Mouse (Mus musculus): ENCODE results near the gene Skint8. TPM values are rescaled to one million over a fixed set of nuclear protein-coding genes. Genes with fewer than 3 reads are reported as not detected.
"Not testable (repeated sequence)": the region's sequence is repeated elsewhere in the genome, so short reads cannot be mapped to it uniquely, and the experiment has no call there.

Gene Skint8
- polyA plus RNA-seq (2015; fragmentation: Nextera tagmentation; extraction: Ambion mirVana): not detected in 2 replicates

DNA sequence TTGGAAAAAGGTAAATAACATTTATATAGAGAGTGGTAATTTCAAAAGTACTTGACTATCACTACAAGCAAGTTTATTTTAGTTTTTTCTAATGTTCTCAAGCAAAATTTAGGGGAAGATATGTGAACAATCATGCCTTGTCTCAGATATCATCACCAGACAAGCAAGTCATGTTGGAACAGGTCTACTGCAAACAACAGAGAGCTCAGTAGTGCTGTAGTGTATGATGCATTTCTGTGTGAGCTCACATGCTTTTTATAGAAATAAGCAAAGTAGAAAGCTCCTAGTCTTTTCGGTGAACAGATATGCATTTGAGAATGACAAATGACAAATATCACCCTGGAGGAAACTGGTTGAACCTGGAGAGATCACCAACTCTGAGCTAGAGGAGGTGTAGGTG is at the start of gene Skint8:
TSS of gene Skint8 (plus strand) at position 301 of the 400 bp plus-strand sequence.
- 95% methylated on average over 1 of the region's 1 CpGs for WGBS
- Histone ChIP-seq H3K36me3 (ENCODE audit: control insufficient read depth, insufficient read depth) (no peaks in the 10 kb centered on the region), H3K4me2 (ENCODE audit: low read length) (no peak within 1 kb of the TSS), H3K27ac (ENCODE audit: low read length) (no peak within 1 kb of the TSS), H3K9ac (replicated peaks; ENCODE audit: low read depth, low read length) (no peak within 1 kb of the TSS), H3K4me1 (replicated peaks; ENCODE audit: control insufficient read depth, insufficient read depth, low read length) (no peaks in the 10 kb centered on the region), H3K9me3 (ENCODE audit: control insufficient read depth, low read length) (no peaks in the 10 kb centered on the region), H3K27me3 (replicated peaks; ENCODE audit: control insufficient read depth, insufficient read depth, low read length) (no peaks in the 10 kb centered on the region), H3K4me3 (replicated peaks; ENCODE audit: low read length) (no peak within 1 kb of the TSS)
- ATAC-seq: no peak

DNA sequence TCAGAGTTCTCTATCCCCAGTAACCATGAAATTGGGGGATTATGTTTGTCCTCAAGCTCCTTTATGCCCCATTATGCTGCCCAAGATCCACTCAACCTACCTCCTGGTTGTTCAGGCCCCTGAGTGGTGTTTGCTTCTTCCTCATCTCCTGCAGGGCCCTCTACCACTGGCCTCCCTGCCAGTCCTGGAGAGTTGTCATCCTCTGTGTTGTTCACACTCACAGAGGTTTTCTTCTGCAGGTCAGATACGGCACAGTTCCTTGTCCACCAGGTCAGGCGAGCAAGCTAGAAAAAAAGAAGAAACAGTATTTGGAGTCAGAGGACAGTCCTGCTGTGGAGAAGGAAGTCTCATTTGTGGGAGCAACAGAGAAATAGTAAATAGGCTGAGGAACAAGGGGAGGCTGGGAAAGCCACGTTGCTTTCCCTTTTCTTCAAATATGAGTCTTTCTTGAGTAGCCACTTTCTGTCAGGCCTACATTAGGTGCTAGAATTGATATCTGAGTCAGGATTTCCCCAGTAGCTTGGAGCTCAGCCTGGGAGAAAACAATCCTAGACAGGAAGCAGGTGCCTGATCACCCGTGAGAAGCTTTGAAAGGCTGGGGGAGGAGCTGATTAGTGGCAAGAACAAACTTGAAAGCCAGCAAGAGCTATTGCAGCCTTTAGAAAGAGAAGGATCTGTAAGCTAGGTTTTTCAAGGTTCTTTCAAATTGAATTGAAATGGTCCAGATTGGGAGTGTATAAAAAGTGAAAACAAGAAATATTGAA is 38.9 kb upstream of the Skint8 start:
- Histone ChIP-seq H3K9me3 (ENCODE audit: control insufficient read depth, low read length) (no peaks in the 10 kb centered on the region), H3K4me2 (ENCODE audit: low read length) (no peak overlapping the region), H3K27me3 (replicated peaks; ENCODE audit: control insufficient read depth, insufficient read depth, low read length) (no peaks in the 10 kb centered on the region), H3K27ac (ENCODE audit: low read length) (no peak overlapping the region), H3K4me3 (replicated peaks; ENCODE audit: low read length) (no peak overlapping the region), H3K4me1 (replicated peaks; ENCODE audit: control insufficient read depth, insufficient read depth, low read length) (no peaks in the 10 kb centered on the region), H3K36me3 (ENCODE audit: control insufficient read depth, insufficient read depth) (no peaks in the 10 kb centered on the region), H3K9ac (replicated peaks; ENCODE audit: low read depth, low read length) (no peak overlapping the region)
- no peak for ATAC-seq
- 49% methylated on average over 4 of the region's 4 CpGs for WGBS

DNA sequence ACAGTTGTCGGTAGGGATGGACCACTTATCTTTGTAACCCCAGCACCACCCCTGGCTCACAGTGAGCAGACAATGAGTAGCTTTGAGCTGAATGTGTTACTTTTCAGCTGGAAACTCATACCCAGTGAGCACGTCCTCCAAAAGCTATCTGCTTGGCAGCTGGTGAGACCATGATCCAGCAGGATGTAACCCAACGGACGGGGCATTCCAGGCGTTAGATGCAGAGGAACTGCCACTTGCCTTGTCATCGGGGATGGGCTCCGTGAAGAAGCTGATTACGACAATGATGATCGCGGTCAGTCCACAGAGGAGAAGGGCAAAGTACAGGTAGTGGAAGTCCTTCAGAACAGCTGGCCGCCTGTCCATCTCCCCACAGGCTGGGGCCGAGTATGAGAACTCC is 35.6 kb upstream of the Skint8 start:
- no peaks in the 10 kb centered on the region for H3K36me3 ChIP-seq (ENCODE audit: control insufficient read depth, insufficient read depth)
- H3K4me1 ChIP-seq (replicated peaks; ENCODE audit: control insufficient read depth, insufficient read depth, low read length): no peaks in the 10 kb centered on the region
- H3K27me3 ChIP-seq (replicated peaks; ENCODE audit: control insufficient read depth, insufficient read depth, low read length): no peaks in the 10 kb centered on the region
- no peak overlapping the region for H3K4me2 ChIP-seq (ENCODE audit: low read length)
- no peaks in the 10 kb centered on the region for H3K9me3 ChIP-seq (ENCODE audit: control insufficient read depth, low read length)
- H3K9ac ChIP-seq (replicated peaks; ENCODE audit: low read depth, low read length): no peak overlapping the region
- no peak overlapping the region for H3K27ac ChIP-seq (ENCODE audit: low read length)
- H3K4me3 ChIP-seq (replicated peaks; ENCODE audit: low read length): no peak overlapping the region
- ATAC-seq: no peak
- WGBS: 92% methylated on average over 12 of the region's 12 CpGs

DNA sequence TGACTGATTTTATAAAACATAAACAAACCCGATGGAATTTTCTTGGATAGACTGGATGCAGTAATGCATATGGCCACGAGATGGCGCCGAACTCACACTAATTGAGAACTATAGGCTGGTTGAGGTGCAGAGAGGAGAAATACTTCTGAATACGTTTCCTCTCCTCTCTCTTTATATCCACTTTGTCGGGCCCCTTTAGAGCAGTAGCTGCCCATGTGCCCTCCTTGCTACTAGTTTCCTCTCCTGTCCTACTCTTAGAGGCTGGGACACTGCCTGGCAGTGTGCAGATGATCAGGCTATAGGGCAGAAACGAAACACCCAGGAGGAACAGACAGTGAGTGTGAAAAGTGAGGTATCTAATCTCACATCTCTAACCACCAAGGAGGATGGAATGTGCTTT is 33.2 kb upstream of the Skint8 start:
- 12% methylated on average over 7 of the region's 7 CpGs for WGBS
- Histone ChIP-seq H3K9ac (replicated peaks; ENCODE audit: low read depth, low read length) (no peak overlapping the region), H3K4me3 (replicated peaks; ENCODE audit: low read length) (no peak overlapping the region), H3K36me3 (ENCODE audit: control insufficient read depth, insufficient read depth) (no peaks in the 10 kb centered on the region), H3K4me1 (replicated peaks; ENCODE audit: control insufficient read depth, insufficient read depth, low read length) (no peaks in the 10 kb centered on the region), H3K4me2 (ENCODE audit: low read length) (no peak overlapping the region; the same call in 1 of the 2 replicates), H3K27me3 (replicated peaks; ENCODE audit: control insufficient read depth, insufficient read depth, low read length) (no peaks in the 10 kb centered on the region), H3K9me3 (ENCODE audit: control insufficient read depth, low read length) (no peaks in the 10 kb centered on the region), H3K27ac (ENCODE audit: low read length) (no peak overlapping the region)
- ATAC-seq: peak; percentile 82

DNA sequence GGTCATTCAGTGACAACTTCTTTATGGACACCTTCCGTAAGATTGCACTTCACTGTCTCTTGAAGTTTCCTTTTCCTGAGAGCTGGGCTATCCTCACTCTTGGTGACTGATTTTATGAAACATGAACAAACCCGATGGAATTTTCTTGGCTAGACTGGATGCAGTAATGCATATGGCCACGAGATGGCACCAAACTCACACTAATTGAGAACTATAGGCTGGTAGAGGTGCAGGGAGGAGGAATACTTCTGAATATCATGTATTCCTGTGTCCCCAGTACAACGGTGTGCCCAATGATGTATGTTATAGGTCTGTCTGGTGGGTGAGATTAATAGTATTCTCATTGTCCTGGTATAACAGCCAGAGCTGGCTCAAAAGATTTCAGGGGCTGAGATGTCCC is 32.6 kb upstream of the Skint8 start:
- H3K9me3 ChIP-seq (ENCODE audit: control insufficient read depth, low read length): no peaks in the 10 kb centered on the region
- WGBS: 23% methylated on average over 4 of the region's 4 CpGs
- H3K36me3 ChIP-seq (ENCODE audit: control insufficient read depth, insufficient read depth): no peaks in the 10 kb centered on the region
- H3K27ac ChIP-seq (ENCODE audit: low read length): no peak overlapping the region
- no peak overlapping the region for H3K4me3 ChIP-seq (replicated peaks; ENCODE audit: low read length)
- no peaks in the 10 kb centered on the region for H3K27me3 ChIP-seq (replicated peaks; ENCODE audit: control insufficient read depth, insufficient read depth, low read length)
- no peak overlapping the region for H3K4me2 ChIP-seq (ENCODE audit: low read length)
- H3K4me1 ChIP-seq (replicated peaks; ENCODE audit: control insufficient read depth, insufficient read depth, low read length): no peaks in the 10 kb centered on the region
- no peak overlapping the region for H3K9ac ChIP-seq (replicated peaks; ENCODE audit: low read depth, low read length)
- ATAC-seq: peak; percentile 88

DNA sequence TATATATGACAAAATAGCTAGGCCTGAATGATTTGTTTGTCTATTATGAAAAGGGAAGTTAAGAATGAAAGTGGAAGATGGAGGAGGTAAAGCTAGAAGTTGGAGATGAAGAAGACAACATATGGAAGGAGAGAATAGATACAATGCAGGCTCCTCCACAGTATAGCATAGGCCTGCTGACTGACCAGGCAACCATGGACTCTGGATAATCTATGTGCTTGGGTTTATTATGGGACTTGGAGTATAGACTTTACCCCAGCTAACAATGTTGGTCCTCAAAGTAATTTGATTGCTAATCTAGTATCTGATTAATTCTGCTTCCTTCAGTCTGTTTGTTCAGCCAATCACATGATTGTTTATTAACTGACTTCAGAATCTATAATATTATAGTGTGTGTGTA is 27.1 kb upstream of the Skint8 start:
- no peak for ATAC-seq
- Histone ChIP-seq H3K9ac (replicated peaks; ENCODE audit: low read depth, low read length) (no peak overlapping the region), H3K9me3 (ENCODE audit: control insufficient read depth, low read length) (no peaks in the 10 kb centered on the region), H3K4me3 (replicated peaks; ENCODE audit: low read length) (no peak overlapping the region), H3K36me3 (ENCODE audit: control insufficient read depth, insufficient read depth) (no peaks in the 10 kb centered on the region), H3K4me2 (ENCODE audit: low read length) (no peak overlapping the region), H3K27me3 (replicated peaks; ENCODE audit: control insufficient read depth, insufficient read depth, low read length) (no peaks in the 10 kb centered on the region), H3K27ac (ENCODE audit: low read length) (no peak overlapping the region), H3K4me1 (replicated peaks; ENCODE audit: control insufficient read depth, insufficient read depth, low read length) (no peaks in the 10 kb centered on the region)

DNA sequence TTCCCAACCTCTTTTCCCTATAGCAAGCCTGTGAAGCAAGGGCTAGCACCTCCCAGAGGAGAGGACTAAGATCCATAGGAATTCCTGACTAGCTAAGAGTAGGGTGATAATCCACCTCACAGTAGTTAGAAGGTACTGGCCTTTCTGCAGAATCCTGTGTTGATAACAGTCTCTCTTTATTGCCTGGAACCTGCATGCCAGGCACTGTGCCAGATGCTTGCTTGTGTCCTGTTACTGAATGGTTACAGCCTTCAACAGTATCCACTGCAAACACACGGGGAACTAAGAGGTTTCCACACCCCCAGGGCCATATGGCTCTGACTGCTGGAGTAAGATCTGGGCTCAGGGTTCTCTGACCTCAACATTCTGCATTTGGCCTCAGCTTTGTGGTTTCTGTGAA is 21.4 kb upstream of the Skint8 start:
- H3K27me3 ChIP-seq (replicated peaks; ENCODE audit: control insufficient read depth, insufficient read depth, low read length): no peaks in the 10 kb centered on the region
- H3K4me3 ChIP-seq (replicated peaks; ENCODE audit: low read length): no peak overlapping the region
- no peaks in the 10 kb centered on the region for H3K36me3 ChIP-seq (ENCODE audit: control insufficient read depth, insufficient read depth)
- no peak for ATAC-seq
- H3K4me2 ChIP-seq (ENCODE audit: low read length): no peak overlapping the region
- 49% methylated on average over 1 of the region's 1 CpGs for WGBS
- no peaks in the 10 kb centered on the region for H3K9me3 ChIP-seq (ENCODE audit: control insufficient read depth, low read length)
- no peak overlapping the region for H3K9ac ChIP-seq (replicated peaks; ENCODE audit: low read depth, low read length)
- no peaks in the 10 kb centered on the region for H3K4me1 ChIP-seq (replicated peaks; ENCODE audit: control insufficient read depth, insufficient read depth, low read length)
- H3K27ac ChIP-seq (ENCODE audit: low read length): no peak overlapping the region

DNA sequence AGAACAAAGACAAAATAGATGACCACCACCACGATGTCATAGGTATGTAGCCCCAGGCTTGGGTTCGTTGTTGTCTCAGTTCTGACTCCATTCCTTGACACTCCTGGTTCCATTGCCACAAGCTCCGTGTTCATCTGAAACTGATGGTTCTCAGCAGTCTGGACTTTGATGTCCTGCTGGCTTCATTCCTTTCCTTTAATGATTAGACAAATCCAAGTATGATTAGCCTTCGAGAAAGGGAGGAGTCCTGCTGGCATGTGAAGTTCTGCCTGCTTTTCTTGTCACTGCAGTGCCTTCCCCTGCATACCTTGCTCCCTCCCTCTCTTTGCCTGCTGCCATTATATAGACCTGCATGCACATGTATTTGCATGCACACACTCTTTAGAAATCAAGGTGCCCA is 20.6 kb upstream of the Skint8 start:
- Histone ChIP-seq H3K9me3 (ENCODE audit: control insufficient read depth, low read length) (no peaks in the 10 kb centered on the region), H3K36me3 (ENCODE audit: control insufficient read depth, insufficient read depth) (no peaks in the 10 kb centered on the region), H3K27me3 (replicated peaks; ENCODE audit: control insufficient read depth, insufficient read depth, low read length) (no peaks in the 10 kb centered on the region), H3K9ac (replicated peaks; ENCODE audit: low read depth, low read length) (no peak overlapping the region), H3K4me1 (replicated peaks; ENCODE audit: control insufficient read depth, insufficient read depth, low read length) (no peaks in the 10 kb centered on the region), H3K27ac (ENCODE audit: low read length) (no peak overlapping the region), H3K4me2 (ENCODE audit: low read length) (no peak overlapping the region), H3K4me3 (replicated peaks; ENCODE audit: low read length) (no peak overlapping the region)
- no peak for ATAC-seq
- WGBS: 72% methylated on average over 4 of the region's 4 CpGs

DNA sequence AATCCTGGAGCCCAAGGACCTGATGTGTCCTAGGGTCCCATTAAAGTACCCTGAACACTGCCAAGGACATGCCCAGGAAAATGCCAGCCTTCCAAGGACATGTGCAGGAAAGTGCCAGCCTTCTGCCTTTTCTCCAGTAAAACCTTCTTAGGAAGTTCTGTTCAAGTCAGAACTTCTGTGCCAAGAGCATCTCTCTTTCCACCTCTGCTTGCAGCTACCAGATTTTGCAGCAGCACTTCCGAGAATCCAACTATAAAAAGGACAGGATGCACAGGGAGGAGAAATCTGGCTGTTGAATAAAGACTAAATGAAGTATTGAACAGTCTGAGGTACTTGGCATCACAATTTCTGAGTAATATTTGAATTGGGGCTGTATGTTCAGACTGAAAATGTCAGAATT is 18.7 kb upstream of the Skint8 start:
- H3K27ac ChIP-seq (ENCODE audit: low read length); H3K9ac ChIP-seq (replicated peaks; ENCODE audit: low read depth, low read length); H3K9me3 ChIP-seq (ENCODE audit: control insufficient read depth, low read length); H3K4me3 ChIP-seq (replicated peaks; ENCODE audit: low read length); ATAC-seq; H3K36me3 ChIP-seq (ENCODE audit: control insufficient read depth, insufficient read depth); H3K4me1 ChIP-seq (replicated peaks; ENCODE audit: control insufficient read depth, insufficient read depth, low read length); H3K4me2 ChIP-seq (ENCODE audit: low read length); H3K27me3 ChIP-seq (replicated peaks; ENCODE audit: control insufficient read depth, insufficient read depth, low read length): not testable (repeated sequence)
- 71% methylated on average over 1 of the region's 1 CpGs for WGBS

DNA sequence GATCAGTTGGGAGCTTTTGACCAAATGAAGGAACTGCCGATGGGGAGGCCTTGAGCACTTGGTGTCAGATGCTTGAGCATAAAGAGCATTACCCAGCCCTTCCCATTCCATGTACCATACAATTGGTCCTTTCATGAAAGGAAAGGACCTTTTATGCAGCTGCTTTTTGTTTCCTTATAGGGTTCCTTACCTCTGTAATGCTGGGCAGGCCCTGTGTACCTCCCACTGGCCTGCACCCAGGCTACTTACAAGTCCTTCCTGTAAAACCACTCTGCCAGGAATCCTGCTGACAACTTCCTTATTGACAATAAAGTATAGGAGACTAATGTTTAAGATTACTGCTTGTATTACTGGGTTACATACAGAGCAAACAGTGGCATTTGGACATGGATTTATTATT is 17.7 kb upstream of the Skint8 start:
- Histone ChIP-seq H3K4me3 (replicated peaks; ENCODE audit: low read length) (no peak overlapping the region), H3K27ac (ENCODE audit: low read length) (no peak overlapping the region), H3K36me3 (ENCODE audit: control insufficient read depth, insufficient read depth) (no peaks in the 10 kb centered on the region), H3K4me2 (ENCODE audit: low read length) (no peak overlapping the region), H3K27me3 (replicated peaks; ENCODE audit: control insufficient read depth, insufficient read depth, low read length) (no peaks in the 10 kb centered on the region), H3K9ac (replicated peaks; ENCODE audit: low read depth, low read length) (no peak overlapping the region), H3K4me1 (replicated peaks; ENCODE audit: control insufficient read depth, insufficient read depth, low read length) (no peaks in the 10 kb centered on the region), H3K9me3 (ENCODE audit: control insufficient read depth, low read length) (no peaks in the 10 kb centered on the region)
- 79% methylated on average over 1 of the region's 1 CpGs for WGBS
- no peak for ATAC-seq

All from forebrain, embryonic 16.5 days (tissue).